Mouse (Mus musculus) brain, embryonic 14.5 days (tissue): ENCODE results near the gene Gm5244.

Experiments used
- CTCF ChIP-seq: fragments of 200-500 bp; IDR thresholded peaks from 2 replicates; pipeline ENCODE4 v1.5.1; 2012; ENCODE audit warnings: inconsistent platforms, mild to moderate bottlenecking, moderate library complexity, borderline replicate concordance; ENCODE audit not compliant: insufficient read depth, insufficient read length; ENCODE audit errors: extremely low read depth
- POLR2A ChIP-seq: fragments of 200-500 bp; IDR thresholded peaks from 2 replicates; pipeline ENCODE4 v1.6.1; 2012; ENCODE audit warnings: mild to moderate bottlenecking, inconsistent platforms, borderline replicate concordance; ENCODE audit not compliant: poor library complexity, insufficient read depth, insufficient read length, severe bottlenecking; ENCODE audit errors: extremely low read depth

- TF ChIP-seq CTCF (no peak), POLR2A (no peak)
Observed at GRCm38 (mm10) chr19:12800621-12801020, 45.9 kb upstream of the Gm5244 start.
